Mouse (Mus musculus): ENCODE results near the gene Hebp2. TPM values are rescaled to one million over a fixed set of nuclear protein-coding genes. Genes with fewer than 3 reads are reported as not detected.

The Hebp2 gene
- polyA plus RNA-seq, 1 experiment from 2014 or later: 112 TPM

DNA sequence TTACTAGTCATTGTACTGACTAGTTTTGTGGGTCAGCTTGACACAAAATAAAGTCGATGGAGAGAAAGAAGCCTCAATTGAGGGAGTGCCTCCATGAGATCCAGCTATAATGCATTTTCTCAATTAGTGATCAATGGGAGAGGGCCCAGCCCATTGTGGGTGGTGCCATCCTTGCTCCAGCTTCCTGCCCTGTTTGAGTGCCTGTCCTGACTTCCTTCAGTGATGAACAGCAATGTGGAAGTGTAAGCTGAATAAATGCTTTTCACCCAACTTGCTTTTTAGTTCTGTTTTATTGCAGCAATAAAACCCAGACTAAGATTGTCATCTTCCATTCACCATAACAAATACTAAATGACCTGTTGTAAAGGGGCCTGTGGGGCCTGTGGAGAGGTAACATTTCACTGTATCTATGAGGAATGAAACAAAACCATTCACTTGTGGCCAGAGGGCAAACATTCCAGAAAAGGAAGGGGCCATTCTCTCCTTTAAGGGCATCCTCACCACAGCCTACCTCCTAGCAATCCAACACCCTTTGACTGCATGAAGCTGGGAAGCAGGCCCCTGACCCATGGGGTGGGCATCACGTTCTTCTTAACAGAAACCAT lies 37.9 kb downstream of the Hebp2 start:
- H3K4me3 ChIP-seq (ENCODE audit: low read depth, low read length): no peak overlapping the region
- no peaks in the 10 kb centered on the region for H3K4me1 ChIP-seq (replicated peaks; ENCODE audit: control insufficient read depth, insufficient read depth)
- no peaks in the 10 kb centered on the region for H3K36me3 ChIP-seq (ENCODE audit: control insufficient read depth, insufficient read depth, low read length)
- H3K9me3 ChIP-seq (ENCODE audit: control insufficient read depth, low read length): no peaks in the 10 kb centered on the region
- H3K27me3 ChIP-seq (ENCODE audit: control insufficient read depth, insufficient read depth, low read length): no peaks in the 10 kb centered on the region
- H3K27ac ChIP-seq (replicated peaks): no peak overlapping the region
- TF ChIP-seq CTCF (IDR thresholded peaks at IDR 0.05; ENCODE audit: low read depth) (no peak), EP300 (optimal IDR thresholded peaks at IDR 0.05) (no peak)
- no peak overlapping the region for H3K9ac ChIP-seq (ENCODE audit: low read length)
- 66% methylated on average over 2 of the region's 2 CpGs for WGBS
- no peak overlapping the region for H3K4me2 ChIP-seq (replicated peaks; ENCODE audit: low read depth)
- ATAC-seq (ENCODE audit: low FRiP score, low TSS enrichment): no peak
- no peak for DNase-seq (ENCODE audit: low spot score)

DNA sequence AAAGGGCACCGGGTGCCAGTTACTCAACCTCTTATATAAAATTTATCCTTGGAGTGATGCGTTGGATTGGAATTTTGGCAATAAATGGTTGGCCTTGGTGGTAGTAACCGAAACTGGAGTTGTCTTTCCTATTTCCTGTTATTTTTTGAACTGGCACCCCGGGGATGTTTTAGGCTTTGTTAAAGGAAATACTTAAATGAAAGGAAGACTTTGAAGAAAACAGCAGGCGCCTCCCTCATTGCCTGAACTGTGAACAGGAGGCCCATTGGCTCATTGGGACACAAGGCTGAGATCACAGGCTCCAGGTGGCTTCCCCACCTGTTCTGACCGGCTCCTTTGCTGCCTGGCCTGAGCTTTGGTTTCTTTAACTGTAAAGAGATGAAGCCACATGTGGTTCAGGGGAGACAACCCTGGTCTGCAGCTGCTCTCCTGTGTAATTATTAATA lies 39.4 kb downstream of the Hebp2 start:
- no peak for TF ChIP-seq EP300 (optimal IDR thresholded peaks at IDR 0.05)
- no peak for TF ChIP-seq CTCF (IDR thresholded peaks at IDR 0.05; ENCODE audit: low read depth)
- DNase-seq (ENCODE audit: low spot score): no peak
- 66% methylated on average over 6 of the region's 6 CpGs for WGBS

DNA sequence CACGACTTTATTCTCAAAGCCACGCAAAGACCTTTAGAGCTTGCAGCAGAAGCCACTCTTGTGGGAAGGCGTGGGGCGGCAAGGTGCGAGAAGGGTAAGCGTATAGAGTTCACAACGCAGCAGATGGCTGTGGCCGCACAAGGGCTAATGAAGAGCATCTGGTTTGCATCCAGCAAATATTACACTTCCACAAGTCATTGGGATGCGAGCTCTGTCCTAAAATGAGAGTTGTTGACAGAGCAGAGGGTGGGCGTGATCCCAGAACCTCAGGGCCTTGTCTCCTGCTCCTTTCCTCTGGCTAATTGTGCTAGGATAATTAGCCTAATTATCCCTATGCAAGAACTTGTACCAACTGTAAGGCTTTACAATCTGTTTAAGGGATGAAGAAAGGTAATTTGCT lies 40.2 kb downstream of the Hebp2 start:
- 78% methylated on average over 10 of the region's 10 CpGs for WGBS
- H3K27me3 ChIP-seq (ENCODE audit: control insufficient read depth, insufficient read depth, low read length): no peaks in the 10 kb centered on the region
- no peak overlapping the region for H3K9ac ChIP-seq (ENCODE audit: low read length)
- TF ChIP-seq EP300 (optimal IDR thresholded peaks at IDR 0.05) (no peak), CTCF (IDR thresholded peaks at IDR 0.05; ENCODE audit: low read depth) (no peak)
- no peak overlapping the region for H3K4me2 ChIP-seq (replicated peaks; ENCODE audit: low read depth)
- no peak for ATAC-seq (ENCODE audit: low FRiP score, low TSS enrichment)
- no peaks in the 10 kb centered on the region for H3K36me3 ChIP-seq (ENCODE audit: control insufficient read depth, insufficient read depth, low read length)
- H3K4me1 ChIP-seq (replicated peaks; ENCODE audit: control insufficient read depth, insufficient read depth): no peaks in the 10 kb centered on the region
- H3K4me3 ChIP-seq (ENCODE audit: low read depth, low read length): no peak overlapping the region
- H3K27ac ChIP-seq (replicated peaks): no peak overlapping the region
- no peak for DNase-seq (ENCODE audit: low spot score)
- no peaks in the 10 kb centered on the region for H3K9me3 ChIP-seq (ENCODE audit: control insufficient read depth, low read length)

More for the DNA sequence above, 39.4 kb downstream of the Hebp2 start:
- Histone ChIP-seq H3K27me3 (ENCODE audit: control insufficient read depth, insufficient read depth, low read length) (no peaks in the 10 kb centered on the region), H3K4me1 (replicated peaks; ENCODE audit: control insufficient read depth, insufficient read depth) (no peaks in the 10 kb centered on the region), H3K9ac (ENCODE audit: low read length) (no peak overlapping the region), H3K27ac (replicated peaks) (no peak overlapping the region), H3K9me3 (ENCODE audit: control insufficient read depth, low read length) (no peaks in the 10 kb centered on the region), H3K36me3 (ENCODE audit: control insufficient read depth, insufficient read depth, low read length) (no peaks in the 10 kb centered on the region), H3K4me2 (replicated peaks; ENCODE audit: low read depth) (no peak overlapping the region), H3K4me3 (ENCODE audit: low read depth, low read length) (no peak overlapping the region)
- no peak for ATAC-seq (ENCODE audit: low FRiP score, low TSS enrichment)

DNA sequence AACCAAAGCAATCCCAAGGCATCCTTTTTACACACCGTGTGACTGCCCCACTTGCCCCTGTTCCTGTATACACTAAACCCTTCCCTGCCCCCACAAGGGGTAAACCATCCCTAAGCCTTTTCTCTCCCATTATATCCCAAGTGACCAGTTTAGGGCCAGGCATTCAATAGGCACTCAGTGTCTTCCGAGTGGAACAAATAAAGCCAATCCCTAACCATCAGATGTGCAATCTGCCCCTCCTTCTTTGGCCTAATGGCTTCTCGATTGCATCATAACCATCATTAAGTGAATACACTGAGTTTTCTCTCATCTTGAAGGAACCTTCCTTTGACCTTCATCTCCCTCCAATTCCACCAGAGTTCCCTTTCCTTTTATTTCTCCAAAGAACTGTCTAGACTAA lies 43.9 kb downstream of the Hebp2 start:
- TF ChIP-seq EP300 (optimal IDR thresholded peaks at IDR 0.05) (no peak), CTCF (IDR thresholded peaks at IDR 0.05; ENCODE audit: low read depth) (no peak)
- DNase-seq (ENCODE audit: low spot score) (no peak), ATAC-seq (ENCODE audit: low FRiP score, low TSS enrichment) (no peak)
- 82% methylated on average over 3 of the region's 3 CpGs for WGBS
- H3K27ac ChIP-seq (replicated peaks): no peak overlapping the region
- H3K36me3 ChIP-seq (ENCODE audit: control insufficient read depth, insufficient read depth, low read length): no peaks in the 10 kb centered on the region
- no peak overlapping the region for H3K4me2 ChIP-seq (replicated peaks; ENCODE audit: low read depth)
- no peaks in the 10 kb centered on the region for H3K4me1 ChIP-seq (replicated peaks; ENCODE audit: control insufficient read depth, insufficient read depth)
- no peak overlapping the region for H3K4me3 ChIP-seq (ENCODE audit: low read depth, low read length)
- no peaks in the 10 kb centered on the region for H3K9me3 ChIP-seq (ENCODE audit: control insufficient read depth, low read length)
- no peaks in the 10 kb centered on the region for H3K27me3 ChIP-seq (ENCODE audit: control insufficient read depth, insufficient read depth, low read length)
- no peak overlapping the region for H3K9ac ChIP-seq (ENCODE audit: low read length)

DNA sequence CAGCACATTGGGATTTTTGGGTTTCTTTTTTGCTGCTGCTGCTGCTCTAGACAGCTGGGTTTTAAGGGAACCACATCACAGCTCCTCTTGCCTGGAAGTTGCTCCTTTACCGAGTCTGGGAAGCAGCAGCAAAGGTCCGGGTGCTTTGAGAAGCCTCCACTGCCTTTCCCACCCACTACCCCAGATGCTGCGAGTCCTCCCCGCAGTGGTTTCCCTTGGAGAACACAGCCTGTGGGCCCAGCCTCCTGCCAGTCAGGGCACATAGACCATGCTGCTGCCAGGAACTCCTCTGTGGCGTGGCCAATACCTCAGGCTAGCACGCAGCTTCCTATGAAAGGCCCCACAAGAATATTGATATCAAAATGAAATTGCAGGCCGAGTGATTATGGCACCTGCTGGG lies 48.8 kb downstream of the Hebp2 start:
- H3K9me3 ChIP-seq (ENCODE audit: control insufficient read depth, low read length): no peaks in the 10 kb centered on the region
- H3K4me1 ChIP-seq (replicated peaks; ENCODE audit: control insufficient read depth, insufficient read depth): no peaks in the 10 kb centered on the region
- no peak overlapping the region for H3K4me2 ChIP-seq (replicated peaks; ENCODE audit: low read depth)
- H3K27ac ChIP-seq (replicated peaks): no peak overlapping the region
- no peak overlapping the region for H3K9ac ChIP-seq (ENCODE audit: low read length)
- DNase-seq (ENCODE audit: low spot score): no peak
- H3K4me3 ChIP-seq (ENCODE audit: low read depth, low read length): no peak overlapping the region
- TF ChIP-seq EP300 (optimal IDR thresholded peaks at IDR 0.05) (no peak), CTCF (IDR thresholded peaks at IDR 0.05; ENCODE audit: low read depth) (no peak)
- ATAC-seq (ENCODE audit: low FRiP score, low TSS enrichment): no peak
- H3K27me3 ChIP-seq (ENCODE audit: control insufficient read depth, insufficient read depth, low read length): no peaks in the 10 kb centered on the region
- H3K36me3 ChIP-seq (ENCODE audit: control insufficient read depth, insufficient read depth, low read length): no peaks in the 10 kb centered on the region
- WGBS: 72% methylated on average over 7 of the region's 7 CpGs

DNA sequence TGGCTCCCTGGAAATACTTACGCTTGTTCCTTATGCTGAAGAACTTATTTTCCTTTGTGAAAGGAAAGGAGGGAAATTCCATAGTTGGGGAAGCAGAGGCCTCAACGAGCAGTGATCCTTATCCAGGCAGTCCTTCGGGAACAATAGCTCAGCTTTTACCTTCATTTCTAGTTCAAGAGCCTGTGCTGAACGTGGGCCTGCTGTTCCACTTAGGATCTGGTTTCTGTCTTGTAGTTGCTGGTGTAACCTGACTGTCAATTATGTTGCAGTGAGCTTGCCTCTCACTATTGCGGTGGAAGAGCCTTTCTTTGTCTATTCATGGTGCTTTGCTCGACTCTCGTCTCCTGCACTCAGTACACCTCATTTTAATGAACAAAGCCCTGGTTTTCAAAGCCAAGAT lies 51.6 kb downstream of the Hebp2 start:
- ATAC-seq (ENCODE audit: low FRiP score, low TSS enrichment): no peak
- H3K36me3 ChIP-seq (ENCODE audit: control insufficient read depth, insufficient read depth, low read length): no peaks in the 10 kb centered on the region
- H3K27ac ChIP-seq (replicated peaks): no peak overlapping the region
- no peaks in the 10 kb centered on the region for H3K9me3 ChIP-seq (ENCODE audit: control insufficient read depth, low read length)
- H3K4me3 ChIP-seq (ENCODE audit: low read depth, low read length): no peak overlapping the region
- no peak overlapping the region for H3K9ac ChIP-seq (ENCODE audit: low read length)
- 53% methylated on average over 7 of the region's 7 CpGs for WGBS
- H3K4me1 ChIP-seq (replicated peaks; ENCODE audit: control insufficient read depth, insufficient read depth): no peaks in the 10 kb centered on the region
- H3K4me2 ChIP-seq (replicated peaks; ENCODE audit: low read depth): no peak overlapping the region
- TF ChIP-seq CTCF (IDR thresholded peaks at IDR 0.05; ENCODE audit: low read depth) (no peak), EP300 (optimal IDR thresholded peaks at IDR 0.05) (no peak)
- DNase-seq (ENCODE audit: low spot score): no peak
- H3K27me3 ChIP-seq (ENCODE audit: control insufficient read depth, insufficient read depth, low read length): no peaks in the 10 kb centered on the region

Measured in stomach, postnatal 0 days (tissue).